Mouse (Mus musculus) olfactory bulb, adult 2 months (tissue): ENCODE data around the gene Cdh22. TPM values are rescaled to one million over a fixed set of nuclear protein-coding genes. Genes with fewer than 3 reads are reported as not detected.

ENCODE experiments used
- H3K27ac ChIP-seq: fragments of 200-500 bp; 2 replicates; pipeline ENCODE4 v1.5.1; 2012; ENCODE audit warnings: low read depth, low read length; ENCODE audit not compliant: insufficient read depth
- H3K4me1 ChIP-seq: fragments of 200-500 bp; 2 replicates; pipeline ENCODE4 v1.6.1; 2012; ENCODE audit warnings: low read length; ENCODE audit not compliant: control insufficient read depth, insufficient read depth
- H3K4me3 ChIP-seq: fragments of 200-500 bp; 2 replicates; pipeline ENCODE4 v1.5.1; 2012; ENCODE audit warnings: mild to moderate bottlenecking, low read depth, low read length, moderate library complexity; ENCODE audit not compliant: insufficient read depth
- CTCF ChIP-seq: fragments of 200-500 bp; IDR thresholded peaks from 2 replicates; pipeline ENCODE4 v1.5.1; 2012; ENCODE audit warnings: low read depth, mild to moderate bottlenecking, low read length, moderate library complexity; ENCODE audit not compliant: insufficient read depth
- POLR2A ChIP-seq: fragments of 200-500 bp; IDR thresholded peaks from 2 replicates; pipeline ENCODE4 v1.6.1; 2012; ENCODE audit warnings: mild to moderate bottlenecking, low read depth, low read length, moderate library complexity; ENCODE audit not compliant: insufficient read depth
- WGBS: fragments of 180-500 bp; shearing (Covaris S2); methylation state at CpG from one replicate; pipeline ENCODE4 v1.1.7; 2018; 5-methylcytosine and 5-hydroxymethylcytosine counted together
- polyA plus RNA-seq: library from polyadenylated mRNA; stranded (reverse); fragments of >200 nt; gene quantifications from 2 replicates; pipeline ENCODE4 v1.2.4, GENCODE M21; 2012; ENCODE audit warnings: low replicate concordance; ENCODE audit not compliant: missing spikeins, insufficient read depth, insufficient read length

The Cdh22 gene
- polyA plus RNA-seq, 1 experiment, result not detected

DNA sequence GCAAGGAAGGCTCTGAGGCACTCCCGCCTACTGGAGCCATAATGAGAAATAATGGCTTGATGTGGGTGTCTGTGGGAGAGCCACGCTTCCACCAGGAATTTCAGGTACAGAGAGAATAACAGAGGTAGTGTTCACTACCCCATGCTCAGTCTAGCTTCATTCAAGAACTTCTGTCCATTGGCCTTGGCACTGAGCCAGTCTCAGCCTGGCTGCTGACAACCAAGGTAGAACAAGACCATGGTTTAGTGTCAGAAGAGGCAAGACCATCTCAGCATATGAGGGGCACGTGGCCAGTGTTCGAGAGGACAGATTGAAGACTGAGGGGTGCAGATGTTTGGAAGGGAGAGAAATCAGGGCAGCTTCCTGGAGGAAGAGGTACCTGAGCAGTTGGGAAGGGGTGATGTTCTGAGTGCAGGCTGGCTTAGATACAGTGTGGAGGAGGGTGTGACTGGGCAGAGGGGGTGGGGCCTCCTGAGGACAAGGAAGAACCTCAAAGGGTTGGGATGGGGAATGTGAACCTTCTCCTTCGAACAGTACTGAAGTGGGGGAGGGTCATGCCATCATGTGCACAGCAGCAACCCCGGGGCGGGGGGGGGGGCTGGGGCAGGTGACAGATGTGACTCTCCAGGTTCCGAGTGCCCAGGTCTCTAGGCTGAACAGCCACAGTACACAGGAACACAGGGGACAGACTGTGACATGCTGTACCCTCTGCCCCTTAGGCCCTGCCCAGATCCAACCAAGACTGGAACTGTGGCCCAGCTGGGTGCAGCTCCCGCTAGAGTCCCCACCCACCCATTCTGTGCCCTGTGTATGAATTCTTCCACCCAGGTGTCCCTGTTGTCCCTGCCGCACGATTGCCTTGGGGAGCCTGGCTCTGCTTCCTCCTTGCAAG is 52.3 kb downstream of the Cdh22 start:
- TF ChIP-seq CTCF (no peak), POLR2A (no peak)
- no peak overlapping the region for H3K4me3 ChIP-seq
- H3K4me1 ChIP-seq, result peaks cover 32% of the 10 kb centered on the region
- WGBS, result 63% methylated on average over 11 of the region's 11 CpGs
- H3K27ac ChIP-seq, result no peak overlapping the region

DNA sequence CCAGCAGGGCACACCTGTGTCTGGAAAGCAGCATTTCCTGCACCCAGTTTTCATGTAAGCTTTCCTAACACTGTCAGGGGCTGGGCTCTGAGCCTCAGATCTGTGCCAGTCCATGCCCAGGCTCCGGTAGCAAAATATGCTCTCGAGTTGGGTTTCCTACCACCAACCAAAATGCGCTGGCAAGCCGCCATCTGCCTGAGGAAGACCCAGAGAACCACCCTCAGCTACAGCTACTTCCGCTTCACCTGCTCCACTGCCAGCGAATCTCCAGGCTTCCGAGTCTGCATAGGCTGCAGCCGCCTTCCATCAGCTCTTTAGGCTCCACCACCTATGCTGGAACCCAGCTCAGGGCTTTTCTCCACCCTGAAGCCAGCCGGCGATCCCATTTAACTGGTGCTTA is 55.4 kb downstream of the Cdh22 start:
- WGBS, result 65% methylated on average over 10 of the region's 10 CpGs
- Histone ChIP-seq H3K4me1 (peaks cover 36% of the 10 kb centered on the region), H3K4me3 (no peak overlapping the region), H3K27ac (no peak overlapping the region)
- TF ChIP-seq POLR2A, result no peak
- no peak for TF ChIP-seq CTCF

DNA sequence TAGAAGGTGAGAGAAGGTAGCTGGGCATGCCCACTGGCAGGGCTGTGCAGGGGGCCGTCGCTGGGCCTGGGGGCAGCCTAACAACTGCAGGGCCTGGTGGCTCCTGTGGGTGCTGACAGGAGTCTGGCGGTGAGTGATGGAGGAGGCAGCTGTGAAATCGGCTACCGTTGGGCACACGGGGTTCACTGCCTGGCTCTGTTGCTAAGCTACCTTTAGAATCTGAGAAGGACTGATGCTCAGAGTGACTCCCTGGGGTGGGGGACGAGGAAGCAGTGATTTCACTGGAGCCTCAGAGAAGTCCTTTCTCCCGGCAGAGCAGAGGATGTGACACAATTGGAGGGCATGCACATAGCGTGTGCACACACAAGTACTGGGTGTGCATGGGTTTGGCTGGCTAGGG is 57.7 kb downstream of the Cdh22 start:
- 38% methylated on average over 9 of the region's 9 CpGs for WGBS
- peaks cover 28% of the 10 kb centered on the region for H3K4me1 ChIP-seq
- no peak overlapping the region for H3K4me3 ChIP-seq
- no peak for TF ChIP-seq POLR2A
- no peak for TF ChIP-seq CTCF
- H3K27ac ChIP-seq, result no peak overlapping the region

DNA sequence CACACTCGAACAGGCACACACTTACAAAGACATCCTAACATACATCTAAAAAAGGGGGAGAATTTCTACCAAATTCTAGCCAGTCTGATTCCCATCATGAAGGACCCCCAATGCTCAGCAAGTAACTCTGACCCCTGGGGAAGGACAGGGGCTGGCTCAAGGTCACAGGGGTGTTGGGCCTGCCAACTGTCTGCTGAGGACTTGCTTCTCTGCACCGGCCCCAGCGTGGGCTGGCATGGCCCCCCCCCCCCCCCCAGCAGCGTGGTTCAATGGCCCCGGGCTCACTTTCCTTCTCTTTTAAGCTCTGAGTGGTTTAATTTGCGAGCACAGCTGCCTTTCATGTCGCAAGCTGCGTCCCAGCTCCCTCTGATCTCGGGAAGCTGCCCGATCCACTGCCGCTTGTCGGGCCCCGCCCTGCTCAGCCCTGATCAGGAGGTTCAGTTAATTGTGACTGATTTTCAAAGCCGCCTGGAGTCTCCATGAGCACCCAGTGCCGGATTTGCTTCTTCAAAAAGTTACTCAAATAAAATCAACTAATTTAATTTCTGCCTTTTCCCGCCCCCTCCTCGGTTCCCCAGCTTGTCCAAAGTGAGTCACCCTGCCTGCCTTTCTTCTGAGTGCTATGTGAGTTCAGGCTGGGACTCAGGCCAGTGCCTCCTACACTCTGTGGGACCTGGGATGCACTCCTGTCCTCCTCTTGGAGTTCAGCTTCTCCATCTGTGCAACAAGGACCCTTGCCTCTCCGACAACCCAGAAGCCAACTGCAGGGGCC is 67.8 kb downstream of the Cdh22 start:
- peaks cover 19% of the 10 kb centered on the region for H3K4me1 ChIP-seq
- TF ChIP-seq POLR2A, result no peak
- no peak for TF ChIP-seq CTCF
- H3K27ac ChIP-seq, result no peak overlapping the region
- 19% methylated on average over 18 of the region's 18 CpGs for WGBS
- no peak overlapping the region for H3K4me3 ChIP-seq

- Histone ChIP-seq H3K27ac (no peak overlapping the region), H3K4me3 (no peak overlapping the region), H3K4me1 (peaks cover 20% of the 10 kb centered on the region)
- no peak for TF ChIP-seq CTCF
- no peak for TF ChIP-seq POLR2A
- WGBS, result 43% methylated on average over 5 of the region's 5 CpGs
Measured at GRCm38 (mm10) chr2:165162221-165162620, 72.4 kb downstream of the Cdh22 start.

GRCm38 (mm10) chr2:165160466-165160865 is 74.2 kb downstream of the Cdh22 start:
- TF ChIP-seq POLR2A, result no peak
- no peak for TF ChIP-seq CTCF
- 72% methylated on average over 5 of the region's 5 CpGs for WGBS
- H3K27ac ChIP-seq, result no peak overlapping the region
- H3K4me1 ChIP-seq, result peaks cover 14% of the 10 kb centered on the region
- H3K4me3 ChIP-seq, result no peak overlapping the region

- TF ChIP-seq CTCF, result no peak
- no peak for TF ChIP-seq POLR2A
- Histone ChIP-seq H3K27ac (no peak overlapping the region), H3K4me3 (no peak overlapping the region), H3K4me1 (peaks cover 14% of the 10 kb centered on the region)
- 58% methylated on average over 15 of the region's 15 CpGs for WGBS
Measured at GRCm38 (mm10) chr2:165159055-165159688, 75.5 kb downstream of the Cdh22 start.

GRCm38 (mm10) chr2:165158317-165158716 is 76.3 kb downstream of the Cdh22 start:
- 66% methylated on average over 4 of the region's 4 CpGs for WGBS
- no peak overlapping the region for H3K4me3 ChIP-seq
- TF ChIP-seq POLR2A, result no peak
- no peak for TF ChIP-seq CTCF
- no peak overlapping the region for H3K27ac ChIP-seq
- peaks cover 18% of the 10 kb centered on the region for H3K4me1 ChIP-seq

GRCm38 (mm10) chr2:165157900-165158299 is 76.8 kb downstream of the Cdh22 start:
- WGBS, result 77% methylated on average over 11 of the region's 11 CpGs
- Histone ChIP-seq H3K4me3 (no peak overlapping the region), H3K4me1 (peaks cover 22% of the 10 kb centered on the region), H3K27ac (no peak overlapping the region)
- TF ChIP-seq CTCF (no peak), POLR2A (no peak)
